Mouse (Mus musculus) heart, postnatal 0 days (tissue): ENCODE measurements around the gene Itpr2.

Experiments used
- CTCF ChIP-seq: IDR thresholded peaks from 2 replicates; pipeline ENCODE4 v1.5.1; 2016; ENCODE audit warnings: antibody characterized with exemption, control low read depth, low read depth
- EP300 ChIP-seq: IDR thresholded peaks from 2 replicates; pipeline ENCODE4 v1.6.1; 2016; ENCODE audit warnings: antibody characterized with exemption, low read depth

GRCm38 (mm10) chr6:146392188-146392587, 109.8 kb downstream of the Itpr2 start:
- peak; percentile 23 for TF ChIP-seq CTCF
- no peak for TF ChIP-seq EP300
